Mouse (Mus musculus) gastrocnemius, postnatal 10 days (tissue): Measurements from ENCODE around the gene Mgll. TPM values are rescaled to one million over a fixed set of nuclear protein-coding genes. Genes with fewer than 3 reads are reported as not detected.

ENCODE experiments used
- DNase-seq: peaks from one replicate; pipeline ENCODE4 v3.0.0; 2021; ENCODE audit warnings: mixed read lengths
- total RNA-seq, 2 experiments: library from RNA; stranded (reverse); gene quantifications; 2 replicates each; pipeline ENCODE4 v1.2.3; 2021

Mgll gene
- total RNA-seq, 2 experiments from 2014 or later, result 66.8 to 73.4 TPM

- no peak for DNase-seq
These were observed 6.8 kb upstream of the Mgll start for GRCm38 (mm10) chr6:88717143-88718032.

GRCm38 (mm10) chr6:88718033-88718725, 6.0 kb upstream of the Mgll start:
- DNase-seq, result no peak

GRCm38 (mm10) chr6:88721059-88721458, 3.2 kb upstream of the Mgll start:
- no peak for DNase-seq

GRCm38 (mm10) chr6:88722906-88723305, 1.3 kb upstream of the Mgll start:
- DNase-seq, result no peak

GRCm38 (mm10) chr6:88723806-88724312, 353 bp upstream of the Mgll start:
- no peak for DNase-seq

GRCm38 (mm10) chr6:88725590-88725989, 1.4 kb downstream of the Mgll start:
- no peak for DNase-seq

- no peak for DNase-seq
These were observed 2.3 kb downstream of the Mgll start for GRCm38 (mm10) chr6:88726252-88727211.

- DNase-seq, result no peak
These were observed 3.3 kb downstream of the Mgll start for GRCm38 (mm10) chr6:88727490-88727889.

- DNase-seq, result no peak
These were observed 3.8 kb downstream of the Mgll start for GRCm38 (mm10) chr6:88728054-88728453.

GRCm38 (mm10) chr6:88728515-88728914, 4.3 kb downstream of the Mgll start:
- DNase-seq, result no peak

GRCm38 (mm10) chr6:88731211-88731751, 7.1 kb downstream of the Mgll start:
- DNase-seq, result no peak

- peak; percentile 77 for DNase-seq
These were observed 7.8 kb downstream of the Mgll start for GRCm38 (mm10) chr6:88731991-88732390.

- DNase-seq, result no peak
These were observed 8.7 kb downstream of the Mgll start for GRCm38 (mm10) chr6:88732643-88733613.

- no peak for DNase-seq
These were observed 12.1 kb downstream of the Mgll start for GRCm38 (mm10) chr6:88736337-88736736.

- DNase-seq, result no peak
These were observed 12.7 kb downstream of the Mgll start for GRCm38 (mm10) chr6:88736741-88737508.

GRCm38 (mm10) chr6:88737509-88737888, 13.3 kb downstream of the Mgll start:
- DNase-seq, result no peak

- no peak for DNase-seq
These were observed 16.8 kb downstream of the Mgll start for GRCm38 (mm10) chr6:88741041-88741440.

GRCm38 (mm10) chr6:88741791-88742190, 17.6 kb downstream of the Mgll start:
- DNase-seq, result no peak

- DNase-seq, result no peak
These were observed 18.2 kb downstream of the Mgll start for GRCm38 (mm10) chr6:88742286-88743011.
